Mouse (Mus musculus): ENCODE measurements around the gene Cers1.

Cers1 gene

GRCm38 (mm10) chr8:70315624-70316510 is at the start of gene Cers1:
Gene Cers1 (plus strand): TSS chr8:70315775.
- DNase-seq (ENCODE audit: low read depth), result no peak

DNA sequence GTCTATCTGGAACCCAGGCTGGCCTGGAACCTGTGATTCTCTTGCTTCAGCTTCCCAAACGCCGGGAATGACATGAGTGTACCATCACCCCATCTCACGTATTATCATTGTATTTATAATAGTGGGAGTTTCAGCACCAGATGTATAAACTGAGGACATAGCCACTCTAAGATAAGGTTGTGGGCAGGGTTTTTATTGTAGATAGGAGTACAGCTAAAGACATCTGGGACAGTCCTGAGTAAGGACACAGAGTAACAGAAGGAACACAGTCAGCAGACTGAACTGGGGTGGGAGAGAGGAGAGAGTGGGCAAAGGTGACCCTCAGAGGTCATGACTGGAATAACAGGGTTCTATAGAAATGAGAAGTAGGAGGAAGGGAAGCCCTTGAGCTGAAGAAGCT is 47.9 kb upstream of the Cers1 start:
- no peak for DNase-seq (ENCODE audit: low read depth)

- DNase-seq (ENCODE audit: low read depth), result no peak
Measured at GRCm38 (mm10) chr8:70268311-70268710, 47.3 kb upstream of the Cers1 start.

DNA sequence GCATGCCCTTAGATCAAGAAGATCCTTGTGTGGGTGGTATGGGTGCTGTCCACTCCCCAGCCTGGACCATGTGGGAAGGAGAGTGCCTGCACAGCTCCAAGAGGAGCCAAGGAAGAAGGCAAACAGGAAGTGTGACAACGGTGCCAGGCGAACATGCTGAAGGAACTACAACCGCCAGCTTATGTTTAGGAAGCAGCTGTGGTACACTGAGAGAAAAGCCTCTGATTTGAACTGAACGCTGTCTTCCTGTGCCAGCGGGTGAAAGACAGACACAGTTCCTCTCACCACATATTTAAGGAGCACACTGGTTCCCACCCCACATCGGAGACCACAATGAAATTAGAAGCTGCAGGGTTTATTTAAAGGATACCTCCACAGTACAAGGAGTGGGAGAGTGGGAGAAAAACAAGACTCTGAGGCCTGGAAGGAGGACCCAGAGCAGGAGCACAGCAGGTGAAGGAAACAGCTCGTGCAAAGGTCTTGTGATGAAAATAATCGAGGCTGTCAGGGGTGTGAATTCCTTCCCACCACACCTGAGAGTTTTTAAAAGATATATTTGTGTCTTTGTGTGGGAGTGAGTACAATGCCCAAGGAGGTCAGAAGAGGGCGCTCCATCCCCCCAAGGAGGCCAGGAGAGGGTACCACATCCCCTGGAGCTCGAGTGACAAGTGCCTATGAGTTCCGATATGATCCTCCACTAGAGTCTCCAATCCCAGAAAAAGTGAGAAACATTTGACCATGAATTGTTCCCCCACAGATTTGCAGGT is 46.6 kb upstream of the Cers1 start:
- no peak for DNase-seq (ENCODE audit: low read depth)

DNA sequence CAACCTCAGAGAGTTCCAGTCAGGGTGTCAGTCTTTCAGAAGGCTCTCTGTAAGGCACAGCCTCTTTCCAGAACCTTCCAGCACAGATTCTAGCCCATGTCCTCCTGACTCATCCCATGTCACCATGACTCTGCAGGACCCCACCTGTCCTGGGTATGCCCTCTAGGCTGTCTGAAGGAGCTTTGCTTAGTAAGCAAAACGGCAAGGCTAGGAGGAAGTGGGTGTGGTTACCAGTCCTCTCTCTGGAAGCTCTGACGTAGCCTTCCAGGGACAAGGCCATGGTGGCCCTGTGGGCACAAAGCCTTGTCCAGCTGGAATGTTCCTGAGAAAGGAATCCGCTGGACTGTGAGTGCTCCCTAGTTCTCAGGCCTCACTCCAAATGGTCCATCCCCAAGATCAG is 42.6 kb upstream of the Cers1 start:
- no peak for DNase-seq (ENCODE audit: low read depth)

GRCm38 (mm10) chr8:70274350-70274749 is 41.2 kb upstream of the Cers1 start:
- DNase-seq (ENCODE audit: low read depth), result no peak

- no peak for DNase-seq (ENCODE audit: low read depth)
Measured at GRCm38 (mm10) chr8:70276476-70276875, 39.1 kb upstream of the Cers1 start.

DNA sequence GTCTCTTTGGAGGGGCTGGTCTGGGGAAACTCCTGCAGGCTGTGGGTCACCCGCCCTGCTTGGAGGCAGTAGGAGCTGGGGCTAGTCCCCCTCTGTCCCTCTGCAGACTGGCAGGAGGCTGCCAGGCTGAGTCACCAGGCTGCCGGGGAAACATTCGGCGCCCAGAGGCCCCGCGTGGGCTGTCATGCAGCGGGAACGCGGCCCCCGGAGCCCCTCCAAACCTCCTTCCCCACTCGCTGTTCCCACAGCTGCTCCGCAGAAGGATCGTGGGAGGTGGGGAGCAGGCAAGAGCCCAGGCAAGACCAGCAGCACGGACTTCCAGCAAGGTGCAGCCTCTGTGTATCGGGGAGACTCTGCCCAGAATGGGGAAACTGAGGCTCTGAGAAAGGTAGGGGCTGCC is 37.4 kb upstream of the Cers1 start:
- no peak for DNase-seq (ENCODE audit: low read depth)

DNA sequence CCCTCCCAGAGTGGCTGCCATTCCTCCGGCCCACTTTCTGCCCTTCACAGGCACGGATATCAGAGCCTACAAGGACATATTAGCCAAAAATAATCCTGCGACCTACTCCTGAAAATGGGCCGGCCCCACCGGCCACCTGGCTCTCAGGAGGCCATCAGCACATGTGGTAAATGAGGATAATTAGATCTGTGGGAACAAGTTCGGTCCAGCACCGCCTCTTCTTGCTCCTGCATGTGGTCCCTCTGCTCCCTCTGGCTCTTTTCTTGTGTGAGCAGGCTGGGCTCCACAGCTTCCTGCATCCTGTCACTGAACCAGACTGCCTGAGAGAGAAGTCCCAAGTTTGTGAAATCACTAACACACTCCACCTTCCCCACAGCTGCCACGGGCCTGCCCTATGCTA is 36.3 kb upstream of the Cers1 start:
- DNase-seq (ENCODE audit: low read depth), result no peak

DNA sequence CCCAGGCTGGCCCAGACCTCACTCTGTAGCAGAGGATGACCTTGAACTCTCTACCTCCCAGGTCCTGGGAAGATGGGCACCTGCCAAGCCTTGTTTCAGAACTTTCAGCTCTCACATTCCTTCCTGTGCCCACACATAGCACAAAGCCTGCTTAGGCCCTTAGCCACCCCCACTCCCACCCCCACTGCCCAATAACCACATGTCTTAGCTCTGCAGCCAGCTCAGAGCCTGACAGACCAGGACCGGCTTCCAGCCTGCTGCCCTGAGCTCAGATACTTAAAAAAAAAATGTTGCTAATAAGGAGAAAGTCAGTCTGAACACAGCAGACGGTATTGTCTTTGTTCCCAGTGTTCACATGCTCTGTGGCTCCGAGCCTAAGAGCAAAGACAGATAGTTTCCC is 34.6 kb upstream of the Cers1 start:
- no peak for DNase-seq (ENCODE audit: low read depth)

- peak; percentile 53 for DNase-seq (ENCODE audit: low read depth)
Measured at GRCm38 (mm10) chr8:70282603-70283135, 32.9 kb upstream of the Cers1 start, which contains the start of gene Homer3. Gene Homer3 (plus strand): TSS chr8:70282827.

- no peak for DNase-seq (ENCODE audit: low read depth)
Measured at GRCm38 (mm10) chr8:70283136-70284077, 32.2 kb upstream of the Cers1 start.

- DNase-seq (ENCODE audit: low read depth), result no peak
Measured at GRCm38 (mm10) chr8:70284421-70284820, 31.2 kb upstream of the Cers1 start.

GRCm38 (mm10) chr8:70285304-70285703 is 30.3 kb upstream of the Cers1 start:
- DNase-seq (ENCODE audit: low read depth), result no peak

GRCm38 (mm10) chr8:70286737-70287136 is 28.8 kb upstream of the Cers1 start:
- DNase-seq (ENCODE audit: low read depth), result no peak

DNA sequence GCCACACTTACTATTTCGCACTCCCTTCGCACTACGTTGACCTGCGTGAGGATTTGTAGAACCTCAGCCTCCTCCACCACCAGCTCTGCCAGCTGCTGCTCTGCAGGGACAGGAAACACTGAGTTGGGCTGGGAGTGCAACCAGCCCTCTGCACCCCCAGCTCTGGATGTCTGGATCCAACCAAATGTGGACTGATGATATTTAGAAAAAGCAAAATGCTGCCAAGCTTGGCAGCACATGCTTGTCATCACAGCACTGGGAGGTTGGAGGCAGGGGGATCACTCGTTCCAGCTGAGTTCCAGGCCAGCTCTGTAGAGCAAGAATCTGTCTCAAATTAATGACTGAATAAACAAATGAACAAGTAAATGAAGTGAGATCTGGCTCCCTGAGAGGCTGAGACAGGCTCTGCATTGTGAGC is 21.6 kb upstream of the Cers1 start:
- DNase-seq (ENCODE audit: low read depth), result no peak

GRCm38 (mm10) chr8:70300881-70301280 is 14.7 kb upstream of the Cers1 start:
- no peak for DNase-seq (ENCODE audit: low read depth)

- peak; percentile 88 for DNase-seq (ENCODE audit: low read depth)
Measured at GRCm38 (mm10) chr8:70302358-70302890, 13.2 kb upstream of the Cers1 start, which contains the start of the genes Ddx49 and Cope. Gene Ddx49 (minus strand): TSS chr8:70302489. Gene Cope (plus strand): TSS chr8:70302518.

DNA sequence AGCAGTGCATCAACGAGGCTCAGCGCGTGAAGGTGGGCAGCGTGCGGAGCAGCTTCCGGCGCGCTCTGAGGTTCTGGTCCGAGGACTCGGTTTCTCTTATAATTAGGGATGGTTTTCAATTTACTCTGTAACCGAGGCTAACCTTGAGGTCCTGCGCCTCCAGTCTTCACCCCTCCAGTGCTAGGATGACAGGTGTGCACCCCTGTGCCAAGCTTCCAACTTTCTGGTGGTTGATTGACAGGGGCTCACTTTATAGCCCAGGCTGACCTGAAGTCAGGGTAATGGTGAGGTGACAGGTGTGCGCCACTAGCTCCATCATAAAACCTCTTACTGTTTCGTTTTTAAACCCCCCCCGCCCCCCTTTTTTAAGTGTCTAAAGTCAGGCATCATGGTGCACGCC is 12.7 kb upstream of the Cers1 start:
- DNase-seq (ENCODE audit: low read depth), result no peak

- DNase-seq (ENCODE audit: low read depth), result no peak
Measured at GRCm38 (mm10) chr8:70309311-70309710, 6.3 kb upstream of the Cers1 start.

GRCm38 (mm10) chr8:70313399-70313798 is 2.2 kb upstream of the Cers1 start:
- DNase-seq (ENCODE audit: low read depth), result no peak
